Mouse (Mus musculus): ENCODE measurements around the gene Rp9. TPM values are rescaled to one million over a fixed set of nuclear protein-coding genes. Genes with fewer than 3 reads are reported as not detected.
"Not testable (repeated sequence)": the region's sequence is repeated elsewhere in the genome, so short reads cannot be mapped to it uniquely, and the experiment has no call there.

Gene Rp9
- total RNA-seq, 2 experiments from 2014 or later: 36.2 to 40.7 TPM

- no peak for DNase-seq (ENCODE audit: low spot score in 2 of 2)
Observed at GRCm38 (mm10) chr9:22466212-22466611, 3.3 kb downstream of the Rp9 start.

DNA sequence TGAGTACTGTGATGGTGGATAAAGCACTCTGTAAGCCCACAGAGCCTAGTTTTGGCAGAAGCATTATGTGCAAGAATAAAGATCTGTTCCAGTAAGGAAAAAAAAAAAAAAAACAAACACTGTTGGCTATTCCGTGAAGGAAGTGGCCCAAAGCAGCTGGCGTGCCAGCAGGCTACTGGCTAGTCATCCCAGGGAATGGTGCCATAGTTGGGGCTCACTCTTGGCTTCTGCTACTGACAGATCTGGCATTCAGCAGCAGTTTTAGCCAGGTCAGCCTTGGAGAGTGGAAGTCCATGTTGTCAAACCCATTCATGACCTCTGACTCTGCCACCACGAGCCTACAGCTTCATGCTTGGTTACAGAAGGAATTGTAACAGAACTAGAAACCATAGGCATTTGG is 7.6 kb downstream of the Rp9 start:
- peak; percentile 55 to 70 for DNase-seq (ENCODE audit: low spot score in 2 of 2)

DNA sequence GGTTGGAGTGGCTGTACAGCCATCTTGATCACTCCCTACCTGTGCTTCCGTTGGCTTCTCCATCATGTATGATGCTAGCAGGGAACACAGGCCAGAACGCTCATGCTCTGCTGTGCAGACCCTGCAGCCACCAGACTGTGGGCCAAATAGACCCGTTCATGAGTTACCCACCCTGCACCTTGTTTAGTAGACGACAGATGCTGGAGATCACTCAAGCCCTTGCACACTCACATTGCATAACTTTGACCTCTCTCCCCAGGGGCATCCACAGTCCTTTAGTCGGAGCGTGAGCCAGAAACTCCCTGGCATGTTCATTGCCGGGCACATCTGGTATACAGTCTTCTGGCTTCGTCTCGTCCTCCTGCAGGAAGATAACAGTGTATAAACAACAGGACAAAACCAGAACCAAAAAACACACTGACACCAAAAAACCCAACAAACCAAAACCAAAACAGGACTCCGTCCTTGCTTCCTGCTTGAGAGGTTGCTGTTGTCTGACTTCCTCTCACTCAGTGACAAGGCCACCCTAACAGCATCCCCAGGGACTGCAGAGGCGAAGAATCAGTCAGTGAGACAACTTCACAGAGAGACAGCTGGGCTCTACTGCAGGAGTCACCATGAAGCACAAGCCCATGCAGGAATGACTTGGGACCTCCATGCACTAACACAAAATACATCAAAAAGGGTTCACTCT is 12.3 kb downstream of the Rp9 start:
- DNase-seq (ENCODE audit: low spot score in 2 of 2): no peak

DNA sequence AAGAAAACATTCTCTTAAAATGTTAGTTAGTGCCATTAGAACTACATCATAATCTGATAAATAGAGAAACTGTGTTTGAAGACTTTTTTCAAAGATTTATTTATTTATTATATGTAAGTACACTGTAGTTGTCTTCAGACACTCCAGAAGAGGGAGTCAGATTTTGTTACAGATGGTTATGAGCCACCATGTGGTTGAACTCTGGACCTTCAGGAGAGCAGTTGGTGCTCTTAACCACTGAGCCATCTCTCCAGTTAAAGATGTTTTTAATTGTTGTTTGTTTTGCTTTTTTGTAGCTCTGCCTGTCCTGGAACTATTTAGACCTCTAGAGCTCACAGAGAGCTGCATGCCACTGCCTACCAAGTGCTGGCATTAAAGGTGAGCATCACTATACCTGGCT is 14.5 kb downstream of the Rp9 start:
- no peak for DNase-seq (ENCODE audit: low spot score in 2 of 2)

DNA sequence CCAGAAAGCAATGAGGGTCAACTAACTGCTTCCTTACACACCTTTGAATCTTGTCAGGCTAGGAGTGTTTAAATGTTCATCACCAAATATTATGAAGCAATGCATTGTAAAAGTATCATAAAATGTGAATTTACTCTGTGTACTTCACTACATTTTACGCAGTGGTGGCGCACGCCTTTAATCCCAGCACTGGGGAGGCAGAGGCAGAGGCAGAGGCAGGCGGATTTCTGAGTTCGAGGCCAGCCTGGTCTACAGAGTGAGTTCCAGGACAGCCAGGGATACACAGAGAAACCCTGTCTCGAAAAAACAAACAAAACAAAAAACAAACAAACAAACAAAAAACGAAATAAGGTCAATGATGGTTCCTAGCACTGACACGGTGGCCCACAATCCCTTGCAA is 15.6 kb downstream of the Rp9 start, which contains the start of gene Gm17545:
Gm17545 (plus strand) TSS at position 301 of the 400 bp plus-strand sequence.
- DNase-seq (ENCODE audit: low spot score in 2 of 2): not testable (repeated sequence)

DNA sequence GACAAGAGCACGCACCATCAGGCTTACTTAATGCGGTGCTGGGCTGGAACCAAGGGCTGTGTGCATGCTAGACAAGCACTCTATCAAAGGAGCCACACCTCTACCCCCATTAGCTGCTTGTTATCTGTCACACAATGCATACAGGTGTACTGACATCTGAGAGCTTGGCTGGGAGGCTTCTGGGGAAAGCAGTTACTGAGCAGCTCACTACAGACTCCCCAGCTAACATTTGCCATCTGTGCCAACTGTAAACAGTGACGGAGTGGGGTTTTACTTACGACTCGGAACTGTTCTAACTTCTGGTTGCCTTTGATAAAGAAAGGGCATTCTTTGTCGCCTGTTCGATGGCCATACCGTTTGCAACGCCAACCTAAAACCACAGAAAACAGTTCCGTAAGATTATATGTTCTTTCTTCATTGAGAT is 16.0 kb downstream of the Rp9 start:
- DNase-seq (ENCODE audit: low spot score in 2 of 2): no peak

DNA sequence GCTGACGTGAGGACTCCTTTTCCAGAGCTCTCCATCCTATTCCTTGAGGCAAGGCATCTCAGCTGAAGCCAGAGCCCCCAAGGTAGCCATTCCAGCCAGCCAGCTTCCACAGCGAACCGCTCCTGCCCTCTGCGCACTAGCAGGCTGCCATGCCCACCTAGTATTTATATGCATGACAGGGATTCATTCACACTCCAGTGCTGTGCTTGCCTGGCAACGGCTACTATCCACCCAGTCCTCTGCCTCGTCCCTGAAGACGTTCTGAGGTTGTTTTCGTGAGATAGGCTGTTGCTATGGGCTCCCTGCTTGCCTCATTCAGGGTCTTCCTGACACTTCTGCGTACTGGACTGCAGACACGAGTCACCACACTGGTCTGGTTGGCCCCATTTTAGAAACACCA is 16.8 kb downstream of the Rp9 start:
- no peak for DNase-seq (ENCODE audit: low spot score in 2 of 2)

- no peak for DNase-seq (ENCODE audit: low spot score in 2 of 2)
Observed at GRCm38 (mm10) chr9:22449209-22449608, 20.3 kb downstream of the Rp9 start.

GRCm38 (mm10) chr9:22448420-22448819 is 21.1 kb downstream of the Rp9 start:
- no peak for DNase-seq (ENCODE audit: low spot score in 2 of 2)

DNA sequence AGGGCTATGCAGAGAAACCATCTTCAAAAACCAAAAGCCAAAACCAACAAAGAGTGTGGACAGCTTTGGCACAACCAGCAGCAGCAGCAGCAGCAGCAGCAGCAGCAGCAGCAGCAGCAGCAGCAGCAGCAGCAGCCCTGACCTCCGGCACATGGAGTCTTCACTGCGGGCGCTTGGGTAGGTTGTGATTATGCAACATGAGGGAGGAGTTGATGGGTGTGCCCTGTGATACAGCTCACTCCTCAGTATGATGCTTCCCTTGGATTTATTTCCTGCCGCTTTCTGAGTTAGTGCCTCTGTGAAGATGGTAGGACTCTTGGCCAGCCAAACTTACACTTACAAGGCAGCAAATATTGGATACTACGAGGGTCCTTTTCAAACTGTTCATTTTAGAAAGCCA is 22.3 kb downstream of the Rp9 start:
- DNase-seq (ENCODE audit: low spot score in 2 of 2): no peak

- DNase-seq (ENCODE audit: low spot score in 2 of 2): no peak
Observed at GRCm38 (mm10) chr9:22445123-22445522, 24.4 kb downstream of the Rp9 start.

DNA sequence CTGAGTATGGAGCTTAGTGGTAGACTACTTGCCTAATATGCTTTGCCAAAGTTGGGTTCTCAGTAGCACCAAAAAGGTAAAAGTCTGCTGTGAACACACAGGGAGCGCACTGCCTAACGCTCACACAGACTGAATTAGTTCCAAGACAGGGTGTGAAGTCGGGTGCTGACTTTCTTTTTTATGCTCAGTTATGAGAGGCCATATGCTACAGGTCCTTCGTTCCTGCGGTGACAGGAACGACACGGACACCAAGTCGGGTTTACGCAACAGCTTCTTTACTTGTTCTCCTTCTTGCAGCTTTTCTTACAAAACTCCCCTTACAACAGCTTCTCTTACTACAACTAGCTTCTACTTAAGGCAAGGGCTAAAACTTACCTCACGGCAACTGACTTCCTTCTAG is 26.4 kb downstream of the Rp9 start:
- no peak for DNase-seq (ENCODE audit: low spot score in 2 of 2)

DNA sequence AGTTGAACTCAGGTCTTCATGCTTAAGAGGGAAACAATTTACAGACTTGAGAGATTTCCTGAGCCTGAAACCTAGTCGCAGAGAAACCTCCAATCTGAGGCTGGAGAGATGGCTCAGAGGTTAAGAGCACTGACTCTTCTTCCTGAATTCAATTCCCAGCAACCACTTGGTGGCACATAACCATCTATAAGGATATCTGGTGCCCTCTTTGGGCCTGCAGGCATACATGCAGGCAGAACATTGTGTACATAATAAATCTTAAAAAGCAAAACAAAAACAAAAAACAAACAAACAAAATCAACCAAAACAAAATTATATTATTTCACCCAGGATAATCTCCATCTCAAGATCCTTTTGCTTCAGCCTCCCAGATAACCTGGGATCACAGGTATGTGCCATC is 30.7 kb downstream of the Rp9 start:
- no peak for DNase-seq (ENCODE audit: low spot score in 2 of 2)

- no peak for DNase-seq (ENCODE audit: low spot score in 2 of 2)
Observed at GRCm38 (mm10) chr9:22434101-22434500, 35.4 kb downstream of the Rp9 start.

DNA sequence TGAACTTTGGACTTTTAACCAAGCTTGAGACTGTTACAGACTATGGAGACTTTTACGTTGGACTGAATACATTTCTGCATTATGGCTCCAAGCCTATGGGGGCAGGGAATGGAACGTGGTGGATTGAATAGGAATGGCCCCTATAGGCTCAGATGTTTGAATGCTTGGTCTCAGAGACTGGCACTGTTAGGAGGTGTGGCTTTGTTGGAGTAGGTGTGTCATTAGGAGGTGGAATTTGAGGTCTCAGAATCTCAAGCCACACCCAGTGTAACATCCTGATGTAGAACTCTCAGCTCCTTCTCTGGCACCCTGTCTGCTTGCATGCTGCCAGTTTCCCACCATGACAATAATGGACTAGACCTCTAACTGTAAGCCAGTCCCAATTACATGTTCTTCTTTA is 36.3 kb downstream of the Rp9 start:
- no peak for DNase-seq (ENCODE audit: low spot score in 2 of 2)

GRCm38 (mm10) chr9:22430315-22430840 is 39.2 kb downstream of the Rp9 start:
- DNase-seq (ENCODE audit: low spot score in 2 of 2): no peak

DNA sequence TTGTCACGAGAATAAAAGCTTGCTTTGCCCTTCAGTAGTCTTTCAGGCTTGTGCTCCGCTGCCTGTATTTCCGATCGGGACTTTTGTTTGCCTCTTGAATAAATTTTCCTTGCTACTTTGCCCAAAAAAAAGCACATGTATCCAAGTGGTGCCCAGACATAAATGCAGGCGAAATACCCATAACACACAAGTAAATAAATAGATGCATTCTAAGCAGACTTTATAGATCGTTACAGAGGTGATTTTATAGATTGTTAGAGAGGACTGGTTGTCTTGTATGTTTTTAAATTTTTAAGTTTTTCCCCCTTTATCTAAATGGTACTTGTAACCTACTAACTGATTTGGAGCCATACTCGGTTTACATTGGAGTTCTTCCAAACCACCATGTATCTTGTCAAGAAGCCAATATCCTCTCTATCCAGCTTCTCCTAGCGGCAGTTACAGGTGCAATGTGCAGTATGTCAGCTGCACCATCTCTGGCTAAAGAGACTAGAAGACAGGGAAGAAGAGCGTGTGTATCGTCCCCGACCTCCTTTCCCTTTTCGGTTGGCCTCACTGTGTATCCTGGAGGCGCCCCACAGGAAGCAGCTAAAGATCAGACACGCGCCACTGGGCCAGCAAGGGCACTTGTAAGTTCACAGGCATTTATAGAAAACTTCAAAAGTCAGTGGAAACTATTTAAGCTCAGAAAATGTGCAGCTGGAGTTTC is 39.9 kb downstream of the Rp9 start:
- no peak for DNase-seq (ENCODE audit: low spot score in 2 of 2)

- no peak for DNase-seq (ENCODE audit: low spot score in 2 of 2)
Observed at GRCm38 (mm10) chr9:22428666-22429410, 40.7 kb downstream of the Rp9 start.

DNA sequence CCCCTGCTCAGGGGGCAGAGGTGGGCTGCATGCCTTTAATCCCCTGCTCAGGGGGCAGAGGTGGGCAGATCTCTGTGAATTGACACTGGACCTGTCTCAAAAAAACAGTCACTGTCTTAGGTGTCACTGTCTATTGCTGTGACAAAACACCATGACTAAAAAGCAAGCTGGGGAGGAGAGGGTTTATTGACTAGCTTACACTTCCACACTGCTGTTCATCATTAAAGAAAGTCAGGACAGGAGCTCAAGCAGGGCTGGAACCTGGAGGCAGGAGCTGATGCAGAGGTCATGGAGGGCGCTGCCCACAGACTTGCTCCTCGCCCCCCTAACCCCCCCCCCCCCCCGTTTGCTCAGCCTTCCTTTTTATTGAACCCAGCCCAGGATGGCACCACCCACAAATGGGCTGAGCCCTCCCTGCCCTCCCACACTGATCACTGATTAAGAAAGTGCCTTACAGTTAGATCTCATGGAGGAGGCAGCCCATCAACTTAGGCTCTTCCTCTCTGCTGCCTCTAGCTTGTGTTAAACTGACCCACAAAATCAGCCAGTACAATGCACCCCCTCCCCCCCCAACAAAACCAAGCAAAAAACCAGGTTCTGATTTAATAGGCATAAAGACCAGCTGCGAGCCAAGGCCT is 41.4 kb downstream of the Rp9 start:
- DNase-seq (ENCODE audit: low spot score in 2 of 2): no peak

GRCm38 (mm10) chr9:22424719-22425118 is 44.8 kb downstream of the Rp9 start:
- DNase-seq (ENCODE audit: low spot score in 2 of 2): no peak

- DNase-seq (ENCODE audit: low spot score in 2 of 2): no peak
Observed at GRCm38 (mm10) chr9:22424196-22424595, 45.3 kb downstream of the Rp9 start.

Data from layer of hippocampus, postnatal 10 days (tissue).